Mouse (Mus musculus): ENCODE results near the gene Cpne5. TPM values are rescaled to one million over a fixed set of nuclear protein-coding genes. Genes with fewer than 3 reads are reported as not detected.

Gene Cpne5
- total RNA-seq, 2 experiments from 2014 or later, result 6.3 to 14.3 TPM

DNA sequence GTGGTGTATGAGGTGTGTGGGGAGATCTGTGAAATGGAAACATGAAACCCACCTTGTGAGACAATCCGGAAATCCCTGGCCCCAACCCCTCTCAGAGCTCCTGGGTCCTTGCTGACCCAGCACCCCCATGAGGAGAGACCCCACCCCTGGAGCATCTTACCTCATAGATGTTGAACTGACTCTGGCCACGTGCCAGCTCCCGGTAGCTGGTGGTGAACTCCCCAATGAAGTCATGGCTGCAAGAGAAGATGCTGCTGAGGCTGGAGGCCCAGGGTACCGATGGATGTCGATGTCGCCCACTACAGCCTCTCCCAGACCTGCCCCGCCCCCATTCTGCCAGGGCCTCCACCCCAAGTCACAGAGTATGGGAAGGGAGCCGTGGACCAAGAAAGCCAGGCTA, 64.8 kb downstream of the Cpne5 start:
- ATAC-seq (replicated peaks; ENCODE audit: poor library complexity, severe bottlenecking), result no peak

DNA sequence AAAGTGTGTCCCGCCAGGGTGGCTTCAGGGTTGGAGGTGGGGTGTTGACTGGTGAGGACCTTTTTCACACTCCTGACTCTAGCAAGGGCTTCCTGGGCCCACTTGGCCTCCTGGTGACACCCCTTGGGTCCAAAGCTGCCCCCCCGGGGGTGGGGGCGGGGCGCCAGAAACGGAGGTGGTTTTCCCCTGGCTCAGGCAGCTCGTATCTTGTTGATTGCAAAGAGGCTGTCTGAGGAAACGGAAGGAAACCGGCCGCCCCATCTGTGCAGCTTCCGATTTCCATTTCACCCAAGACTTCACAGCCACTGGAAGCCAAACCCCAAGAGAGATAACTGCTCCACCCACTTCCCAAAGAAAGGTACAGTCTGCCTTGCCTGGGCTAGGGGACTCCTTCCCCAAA, 65.9 kb downstream of the Cpne5 start:
- peak; percentile 41 for ATAC-seq (replicated peaks; ENCODE audit: poor library complexity, severe bottlenecking)

DNA sequence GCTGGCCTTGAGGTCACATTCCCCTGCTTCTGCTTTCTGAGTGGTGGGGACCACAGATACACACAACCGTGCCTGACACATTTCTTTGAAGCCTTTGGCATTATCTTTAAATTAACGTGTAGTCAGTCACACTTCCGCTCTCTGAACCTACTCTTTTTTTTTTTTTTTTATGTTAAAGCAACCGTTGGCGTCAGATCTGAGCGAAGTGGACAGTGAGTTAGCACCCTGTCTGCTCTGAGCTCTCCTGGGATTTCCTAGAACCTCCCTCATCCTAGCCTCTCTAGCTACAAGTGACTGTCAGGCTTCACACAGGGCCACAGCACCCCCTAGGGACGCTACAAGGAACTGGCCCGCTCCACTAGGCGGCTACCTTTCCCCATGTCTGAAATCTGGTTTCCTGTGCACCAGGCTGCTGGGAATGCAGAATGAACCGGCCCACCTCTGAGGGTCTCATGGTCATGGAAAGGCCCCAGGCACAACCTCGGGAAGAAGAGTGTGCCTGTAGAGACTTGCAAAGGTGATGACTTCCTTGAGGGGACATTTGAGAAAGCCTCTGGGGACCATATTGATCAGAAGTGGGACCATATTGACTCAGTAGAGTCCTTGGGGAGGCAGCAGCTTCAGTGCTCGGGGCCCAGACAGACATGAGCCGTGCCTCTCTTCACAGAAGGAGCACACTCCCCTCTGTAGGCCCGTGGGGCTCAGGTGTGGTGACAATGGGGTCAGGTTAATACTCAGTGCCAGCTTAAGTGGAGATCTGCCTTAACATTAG, 66.8 kb downstream of the Cpne5 start:
- peak; percentile 80 for ATAC-seq (replicated peaks; ENCODE audit: poor library complexity, severe bottlenecking)

DNA sequence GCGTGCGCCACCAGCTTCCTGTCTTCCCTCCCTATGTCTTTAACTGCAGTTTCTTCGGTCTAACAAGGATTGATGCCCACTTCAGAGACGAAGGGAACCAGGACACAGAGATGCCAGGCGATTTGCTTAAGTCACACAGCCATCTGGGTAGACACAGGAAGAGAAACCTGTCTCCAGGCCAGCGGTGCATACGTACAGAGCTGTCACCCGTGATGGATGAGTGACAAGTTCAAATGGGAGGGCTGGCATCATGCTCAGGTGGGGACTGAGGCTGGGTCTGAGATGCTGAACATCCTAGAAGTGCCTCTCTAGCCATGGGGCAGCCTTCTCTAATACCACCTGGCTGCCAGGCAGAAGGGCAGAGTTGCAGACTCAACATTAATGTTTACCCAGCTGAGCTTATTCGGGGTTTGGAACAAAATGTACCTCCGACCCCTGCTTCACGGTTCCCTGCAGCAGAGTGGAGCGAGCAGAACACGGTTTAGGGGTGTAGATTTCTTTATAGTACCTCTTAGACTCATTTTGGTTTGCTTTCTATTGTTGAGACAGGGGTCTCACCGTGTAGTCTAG, 67.5 kb downstream of the Cpne5 start:
- ATAC-seq (replicated peaks; ENCODE audit: poor library complexity, severe bottlenecking), result no peak

DNA sequence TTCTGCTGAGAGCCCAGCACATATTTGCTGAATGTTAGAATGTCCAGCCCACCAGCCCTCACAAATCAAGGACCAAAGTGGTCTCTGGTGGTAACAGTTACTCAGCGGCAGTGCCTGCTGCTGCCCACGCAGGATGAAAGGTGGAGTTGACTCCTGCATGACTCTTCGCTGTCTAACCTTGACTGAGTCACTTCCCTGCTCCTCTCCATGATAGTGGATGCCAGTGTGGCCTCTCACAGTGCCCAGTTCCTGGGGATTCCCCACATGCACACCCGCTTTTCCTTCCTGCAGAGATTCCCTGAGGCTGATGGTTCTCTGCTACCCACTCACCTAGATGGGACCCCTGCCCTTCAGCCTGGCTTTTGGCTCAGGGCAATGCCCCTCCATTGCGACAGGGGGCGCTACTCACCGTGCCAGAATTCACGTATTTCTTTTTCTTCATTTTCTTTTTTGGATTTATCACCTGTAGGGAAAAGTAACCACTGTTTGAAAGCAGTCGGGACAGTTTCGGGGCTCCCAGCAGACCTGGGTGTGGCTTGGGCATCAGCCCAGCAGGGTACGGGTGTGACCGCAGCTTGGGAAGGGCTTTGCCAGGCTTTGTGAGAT, 68.9 kb downstream of the Cpne5 start:
- no peak for ATAC-seq (replicated peaks; ENCODE audit: poor library complexity, severe bottlenecking)

DNA sequence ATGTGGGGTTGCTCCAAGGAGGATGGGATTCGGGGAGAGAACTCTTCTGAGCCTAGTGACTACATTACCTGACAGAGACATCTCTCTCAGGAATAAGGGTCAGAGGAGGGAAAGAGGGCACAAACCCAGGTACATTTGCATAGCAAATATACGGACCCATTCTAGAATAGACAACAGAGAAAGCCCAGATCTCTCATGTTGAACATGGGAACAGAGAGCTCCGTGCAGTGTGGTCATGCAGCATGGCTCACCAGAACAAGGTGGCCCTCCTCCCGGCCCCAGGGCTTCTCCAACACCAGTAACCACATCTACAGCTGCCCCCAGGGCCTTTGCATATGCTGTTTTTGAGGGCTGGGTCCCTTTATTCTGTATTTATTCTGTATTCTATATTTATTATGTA, 69.5 kb downstream of the Cpne5 start:
- ATAC-seq (replicated peaks; ENCODE audit: poor library complexity, severe bottlenecking), result no peak

DNA sequence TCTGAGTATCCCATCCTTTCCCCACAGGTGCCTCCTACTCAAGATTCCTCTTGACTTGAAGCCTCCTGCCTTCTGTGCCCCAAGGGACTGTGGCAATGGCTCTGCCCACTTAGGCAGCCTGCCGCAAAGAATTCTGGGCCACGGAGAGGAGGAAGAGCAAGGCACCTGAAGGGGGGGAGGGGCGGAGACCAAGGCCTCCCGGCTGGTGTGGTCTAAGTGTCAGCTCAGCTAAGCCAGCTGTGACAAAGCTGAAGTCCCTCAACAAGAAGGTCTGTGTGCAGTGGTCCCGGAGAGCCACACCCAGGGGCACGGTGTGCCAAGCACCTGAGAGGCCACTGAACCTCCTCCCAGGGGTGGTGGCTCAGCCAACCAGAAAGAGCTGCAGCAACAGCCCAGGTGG, 70.6 kb downstream of the Cpne5 start:
- no peak for ATAC-seq (replicated peaks; ENCODE audit: poor library complexity, severe bottlenecking)

DNA sequence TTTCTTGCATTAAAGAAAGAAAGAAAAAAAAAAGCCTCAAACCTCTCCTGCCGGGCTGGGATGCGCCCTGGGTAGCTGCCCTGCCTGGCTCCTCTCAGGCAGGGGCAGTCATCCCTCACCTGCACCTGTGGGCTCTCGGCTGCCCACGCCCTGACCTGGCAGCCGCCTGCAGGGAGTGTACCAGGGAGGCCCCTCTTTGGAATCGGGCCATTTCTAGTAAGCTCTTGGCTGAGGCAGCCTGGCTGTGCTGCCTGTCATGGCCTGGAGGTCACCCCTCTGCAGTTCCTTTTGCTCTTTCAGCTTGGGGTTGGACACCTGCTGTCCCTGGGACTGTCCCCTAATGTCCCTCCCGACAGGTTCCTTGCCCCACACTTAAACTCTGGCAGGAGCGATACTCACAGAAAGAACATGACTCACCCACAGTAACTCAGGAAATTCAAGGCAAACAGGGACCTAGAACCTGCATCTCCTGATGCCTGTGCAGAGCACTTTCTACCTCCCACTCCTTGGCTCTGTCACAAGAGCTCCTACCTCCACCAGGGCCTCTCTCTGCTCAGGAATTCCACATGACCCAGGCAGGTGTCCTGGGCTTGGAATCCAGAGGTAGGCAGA, 71.9 kb downstream of the Cpne5 start:
- no peak for ATAC-seq (replicated peaks; ENCODE audit: poor library complexity, severe bottlenecking)

DNA sequence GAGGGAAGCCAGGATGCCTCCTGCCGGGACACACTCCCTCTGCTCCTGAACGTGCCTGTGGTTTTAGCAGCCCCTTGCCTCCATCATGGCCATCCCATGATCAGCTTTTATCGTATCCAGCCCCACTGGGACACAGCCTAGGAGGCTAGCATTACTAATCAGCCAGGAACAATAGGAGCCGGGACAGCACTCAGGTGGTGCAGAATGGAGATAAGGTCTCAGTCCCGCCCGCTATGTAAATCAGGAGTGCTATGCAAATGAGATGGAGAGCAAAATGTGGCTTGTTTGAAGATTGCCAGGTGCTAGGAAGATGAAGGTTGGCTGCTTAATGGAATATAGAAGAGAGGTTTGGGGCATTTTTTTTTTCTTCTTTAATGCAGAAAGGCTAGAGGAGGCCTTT, 72.5 kb downstream of the Cpne5 start:
- no peak for ATAC-seq (replicated peaks; ENCODE audit: poor library complexity, severe bottlenecking)

DNA sequence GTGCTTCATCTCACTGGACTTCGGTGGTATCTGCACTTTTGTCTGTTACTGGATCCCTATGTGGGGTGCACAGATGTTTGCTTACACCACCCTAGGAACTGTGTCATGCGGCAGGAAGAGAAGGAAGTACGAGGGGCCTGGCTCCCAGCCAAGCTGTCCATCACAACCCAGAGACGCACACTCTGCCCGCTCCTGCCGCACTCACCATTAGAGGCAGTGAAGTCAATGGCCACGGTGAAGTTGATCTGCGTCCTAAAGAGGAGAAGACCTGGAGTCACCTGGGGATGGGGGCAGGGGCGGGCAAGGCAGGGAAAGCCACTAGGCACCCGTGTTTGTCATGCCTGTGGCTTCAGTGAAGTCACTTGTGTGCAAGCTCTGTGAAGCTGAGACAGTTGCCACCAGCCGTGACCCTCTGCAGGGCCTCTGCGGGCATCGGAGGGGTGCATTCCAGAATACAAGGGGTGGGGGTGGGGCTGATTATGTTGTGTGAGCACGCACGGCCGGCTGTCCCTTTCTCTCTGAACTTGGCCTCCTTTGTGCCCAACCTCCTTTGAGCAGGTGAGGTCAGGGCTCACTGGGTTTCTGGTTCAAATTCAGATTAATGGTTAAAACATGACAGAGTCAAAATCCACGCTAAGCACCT, 73.4 kb downstream of the Cpne5 start:
- peak; percentile 83 for ATAC-seq (replicated peaks; ENCODE audit: poor library complexity, severe bottlenecking)

DNA sequence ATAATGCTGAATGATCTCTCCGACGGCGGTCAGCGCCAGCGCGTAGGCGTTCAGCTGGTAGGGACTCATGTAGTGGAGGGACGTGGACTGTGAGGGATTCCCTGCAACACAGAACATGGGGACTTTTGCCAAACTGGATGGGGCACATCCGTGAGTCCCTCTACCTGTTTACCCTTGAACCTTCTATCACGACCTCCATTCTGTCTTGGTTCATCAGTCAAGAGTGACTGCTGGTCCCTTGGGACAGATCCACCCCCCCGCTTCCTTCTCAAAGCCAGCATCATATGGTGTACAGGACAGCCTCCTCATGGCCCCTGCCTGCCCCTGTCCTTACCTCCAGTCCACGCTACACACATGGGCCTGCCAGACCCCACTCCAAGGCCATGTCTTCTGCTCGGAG, 75.6 kb downstream of the Cpne5 start:
- no peak for ATAC-seq (replicated peaks; ENCODE audit: poor library complexity, severe bottlenecking)

DNA sequence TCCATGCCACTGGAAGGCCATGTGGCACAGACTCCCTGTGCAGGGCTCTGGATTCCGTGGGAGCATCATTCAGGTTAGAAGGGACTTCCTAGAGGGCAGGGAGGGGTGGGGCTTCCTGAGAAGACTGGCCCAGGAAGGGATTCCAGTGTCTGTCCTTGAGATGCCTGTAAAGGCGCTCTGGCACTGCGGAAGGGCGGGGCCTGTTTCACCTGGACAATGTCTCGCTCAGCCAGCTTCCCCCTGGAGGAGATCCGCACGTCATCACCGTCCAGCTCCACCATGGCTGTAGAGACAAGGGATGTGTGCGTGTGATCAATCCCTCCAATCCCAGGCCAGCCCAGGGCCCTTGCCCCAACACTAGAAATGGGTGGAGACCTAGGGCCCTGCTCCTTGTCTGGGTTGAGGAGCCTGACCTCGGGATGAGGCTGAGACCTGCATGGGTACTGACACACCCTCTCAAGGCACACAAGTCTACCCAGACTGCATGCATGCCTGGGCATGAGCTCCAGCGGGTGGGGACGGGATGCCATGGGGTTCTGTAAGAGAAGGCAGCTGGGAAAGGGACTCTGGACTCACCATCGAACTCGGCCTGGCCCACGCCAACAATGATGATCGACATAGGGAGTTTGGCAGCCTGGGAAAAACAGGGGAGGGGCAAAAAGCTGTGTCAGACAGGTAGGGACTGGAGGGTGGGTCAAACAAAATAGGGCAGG, 78.1 kb downstream of the Cpne5 start:
- no peak for ATAC-seq (replicated peaks; ENCODE audit: poor library complexity, severe bottlenecking)

DNA sequence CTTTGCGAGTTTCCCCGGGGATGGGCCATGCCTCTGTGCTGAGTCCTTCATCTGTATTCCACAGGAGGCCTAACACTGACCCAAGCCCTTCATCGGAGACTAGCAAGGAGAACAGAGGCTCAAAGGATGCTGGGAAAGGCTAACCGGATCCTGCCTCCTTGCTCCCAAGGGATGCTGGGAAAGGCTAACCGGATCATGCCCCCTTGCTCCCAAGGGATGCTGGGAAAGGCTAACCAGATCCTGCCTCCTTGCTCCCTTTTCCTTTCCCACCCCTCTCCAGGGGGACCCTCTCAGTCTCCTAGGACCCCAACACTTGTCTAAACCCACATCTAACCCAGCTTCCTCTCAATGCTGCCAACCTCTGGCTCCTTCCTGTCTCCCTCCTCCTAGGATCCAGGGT, 78.6 kb downstream of the Cpne5 start:
- no peak for ATAC-seq (replicated peaks; ENCODE audit: poor library complexity, severe bottlenecking)

DNA sequence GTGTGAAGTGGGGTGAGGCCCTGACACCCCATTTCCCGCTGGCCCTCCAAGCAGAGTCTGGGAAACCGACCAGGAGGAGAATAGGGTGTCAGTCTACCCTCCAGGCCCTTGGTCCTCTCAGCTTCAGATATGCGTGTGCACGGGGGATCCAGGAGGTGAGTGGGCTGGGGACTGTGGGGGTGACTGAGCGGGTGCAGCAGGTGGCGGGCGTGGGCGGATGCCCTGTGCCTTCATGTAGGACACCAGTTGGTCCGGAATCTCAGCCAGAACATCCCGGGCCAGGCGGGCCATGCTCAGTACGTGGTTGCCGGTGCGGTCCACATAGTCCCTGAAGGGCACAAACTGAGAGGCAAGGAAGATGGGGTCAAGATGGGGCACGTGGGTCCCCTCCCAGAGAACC, 79.1 kb downstream of the Cpne5 start:
- no peak for ATAC-seq (replicated peaks; ENCODE audit: poor library complexity, severe bottlenecking)

DNA sequence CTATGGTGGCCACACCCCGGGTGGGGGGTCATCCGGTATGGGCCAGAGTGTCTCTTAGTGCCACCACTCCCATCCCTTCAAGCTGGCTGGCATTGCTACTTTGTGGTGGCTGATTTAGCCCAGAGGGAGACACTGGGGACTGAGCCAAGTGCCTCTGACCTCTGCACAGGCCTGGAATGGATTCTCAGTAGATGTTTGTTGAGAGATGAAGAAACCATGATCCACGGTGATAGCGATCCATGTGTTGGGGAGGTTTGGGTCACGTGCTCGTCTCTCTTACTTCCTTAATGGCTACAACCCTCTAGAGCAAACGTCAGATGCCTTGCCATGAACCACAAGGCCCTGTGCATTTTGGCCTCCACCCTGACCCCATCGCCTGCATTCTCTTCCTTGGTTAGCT, 81.1 kb downstream of the Cpne5 start:
- ATAC-seq (replicated peaks; ENCODE audit: poor library complexity, severe bottlenecking), result peak; percentile 23

DNA sequence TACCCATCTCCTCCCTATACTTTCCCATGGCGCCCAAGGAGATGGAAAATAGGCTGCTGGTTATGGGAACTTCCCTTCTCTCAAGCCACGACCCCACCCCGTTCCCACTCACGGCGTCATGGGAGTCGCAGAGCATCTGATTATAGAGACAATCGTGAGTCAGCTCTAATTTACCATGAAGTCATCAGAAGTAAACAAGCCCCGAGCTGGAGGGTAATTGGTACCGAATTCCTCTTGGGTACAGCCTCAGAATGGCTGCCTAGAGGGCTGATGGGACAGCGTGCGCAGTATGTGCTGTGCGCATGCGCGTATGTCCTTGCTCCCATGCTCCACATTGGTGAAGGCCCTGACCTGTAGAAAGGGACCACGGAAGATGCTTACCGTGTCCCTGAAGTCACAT, 81.6 kb downstream of the Cpne5 start:
- ATAC-seq (replicated peaks; ENCODE audit: poor library complexity, severe bottlenecking), result no peak

DNA sequence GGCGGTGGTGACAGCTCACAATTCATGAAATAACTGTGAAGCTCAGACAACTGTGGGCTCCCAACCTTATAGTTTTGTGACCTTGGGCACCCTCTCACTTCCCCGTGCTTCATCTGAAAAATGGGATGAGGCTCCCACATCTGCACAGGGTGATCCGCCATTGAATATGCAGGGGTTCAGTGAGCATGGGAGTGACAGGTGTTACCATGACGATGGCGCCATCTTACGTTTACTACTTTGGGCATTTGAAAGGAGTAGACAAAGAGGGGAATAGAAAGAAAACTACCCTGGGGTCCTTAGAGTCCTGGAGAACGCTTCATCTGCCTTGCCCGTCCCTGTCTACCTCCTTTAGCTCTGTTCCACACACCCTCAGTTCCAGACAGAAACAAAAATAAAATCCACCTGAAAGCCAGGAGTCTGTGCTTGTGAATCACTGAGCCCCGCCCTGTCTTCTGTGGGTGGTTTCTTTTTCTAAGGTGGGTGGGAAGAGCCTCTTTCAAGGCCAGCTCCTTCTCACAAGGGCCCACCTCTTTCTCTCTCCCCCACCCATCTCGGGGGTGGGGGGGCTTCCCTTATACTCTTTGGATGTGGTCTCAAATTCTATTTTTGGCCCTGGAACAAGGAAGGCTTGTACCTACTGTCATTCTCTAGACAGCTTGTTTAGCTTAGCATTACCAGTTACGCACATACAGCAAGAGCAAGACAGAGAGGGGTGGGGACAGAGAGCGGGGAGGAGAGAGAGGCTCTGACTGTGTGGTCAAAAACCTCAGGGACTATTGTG, 82.4 kb downstream of the Cpne5 start:
- no peak for ATAC-seq (replicated peaks; ENCODE audit: poor library complexity, severe bottlenecking)

DNA sequence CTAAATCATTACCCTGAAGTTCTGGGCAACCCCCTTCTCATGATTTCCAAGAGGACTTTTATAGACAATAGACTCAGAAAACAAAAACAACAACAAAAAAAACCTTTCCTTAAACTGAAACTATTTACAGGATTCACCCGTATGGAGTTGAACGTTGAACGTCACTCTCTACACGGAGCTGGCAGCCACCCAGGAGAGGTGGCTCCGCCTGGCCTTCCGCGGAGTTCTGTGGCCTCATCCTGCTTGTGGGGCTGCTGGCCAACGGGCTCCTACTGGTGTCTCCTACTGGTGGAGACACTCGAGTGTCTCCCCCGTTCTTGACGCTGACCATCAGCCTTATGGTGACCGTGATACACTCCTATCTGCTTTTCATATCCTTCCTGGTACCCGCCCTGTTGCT, 83.7 kb downstream of the Cpne5 start:
- ATAC-seq (replicated peaks; ENCODE audit: poor library complexity, severe bottlenecking), result no peak

DNA sequence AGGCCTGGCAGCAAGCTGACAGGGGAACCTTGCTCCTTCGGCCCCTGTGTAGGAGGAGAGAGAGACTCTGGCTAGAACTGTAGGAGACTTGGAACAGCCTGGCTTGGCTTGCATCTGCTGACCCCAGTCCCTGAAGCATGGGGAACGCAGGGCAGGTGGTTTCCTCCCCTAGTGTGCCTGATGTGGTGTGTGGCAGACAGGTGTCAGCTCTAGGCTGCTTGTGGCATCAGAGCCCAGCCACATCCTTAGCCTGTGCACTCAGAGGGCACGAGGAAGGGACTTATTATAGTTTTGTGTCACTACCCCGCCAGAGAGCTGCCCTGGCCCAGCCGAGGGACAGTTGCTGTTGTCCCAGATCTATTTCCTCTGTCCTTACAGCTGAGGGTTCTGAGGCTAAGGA, 85.4 kb downstream of the Cpne5 start:
- ATAC-seq (replicated peaks; ENCODE audit: poor library complexity, severe bottlenecking), result no peak

DNA sequence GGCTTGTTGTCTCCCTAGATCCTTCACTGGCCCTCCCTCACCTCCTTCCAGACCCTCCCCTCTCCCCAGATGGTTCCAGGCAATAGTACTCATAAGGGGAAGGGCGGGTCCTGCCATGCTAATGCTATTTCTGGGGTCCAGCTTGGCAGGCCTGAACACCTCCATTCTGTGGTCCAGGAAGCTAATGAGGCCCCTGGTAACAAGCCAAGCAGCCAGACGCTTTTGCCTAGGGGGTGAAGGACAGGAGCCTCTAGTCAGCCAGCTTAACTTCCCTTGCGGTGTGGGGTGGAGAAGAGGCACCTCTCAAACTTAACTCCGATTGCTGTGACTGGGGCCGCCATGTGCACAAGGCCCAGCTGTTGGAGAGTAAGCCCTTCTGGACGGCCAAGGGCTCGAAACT, 88.2 kb downstream of the Cpne5 start:
- no peak for ATAC-seq (replicated peaks; ENCODE audit: poor library complexity, severe bottlenecking)
